Mouse (Mus musculus) small intestine, adult 2 months (tissue): ENCODE measurements around the gene Lims1.

ENCODE experiments used
- CTCF ChIP-seq: fragments of 200-500 bp; IDR thresholded peaks from 2 replicates; pipeline ENCODE4 v1.5.1; 2012; ENCODE audit warnings: low read depth, mild to moderate bottlenecking, control low read depth, inconsistent platforms, low read length, moderate library complexity, mixed read lengths; ENCODE audit not compliant: insufficient replicate concordance, insufficient read length; ENCODE audit errors: extremely low read depth
- POLR2A ChIP-seq: fragments of 200-500 bp; IDR thresholded peaks from 2 replicates; pipeline ENCODE4 v1.6.1; 2012; ENCODE audit warnings: low read depth, mild to moderate bottlenecking, control low read depth, inconsistent platforms, low read length, moderate library complexity

DNA sequence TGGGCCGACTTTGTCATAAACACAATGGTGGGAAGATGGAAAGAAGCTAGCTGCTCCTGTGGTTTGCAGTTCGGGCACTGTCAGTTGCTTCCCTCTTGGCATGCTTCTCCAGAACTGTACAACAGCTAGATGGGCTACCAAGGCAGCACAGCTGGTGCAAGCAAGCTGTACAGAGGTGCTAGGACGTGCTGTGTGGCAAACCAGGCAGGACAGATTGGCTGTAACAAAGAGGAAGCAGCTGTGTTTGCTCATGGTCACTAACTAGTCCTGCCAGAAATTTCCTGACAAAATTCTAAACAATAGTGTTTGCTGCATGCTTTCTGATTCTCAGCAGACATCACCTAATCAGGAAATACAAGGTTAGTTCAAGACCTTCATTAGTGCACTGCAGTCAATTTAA lies 93.4 kb downstream of the Lims1 start:
- TF ChIP-seq CTCF = no peak
- no peak for TF ChIP-seq POLR2A
